Mouse (Mus musculus) gastrocnemius, postnatal 25 days (tissue): ENCODE measurements around the gene Morc2a. TPM values are rescaled to one million over a fixed set of nuclear protein-coding genes. Genes with fewer than 3 reads are reported as not detected.
"Not testable (repeated sequence)": the region's sequence is repeated elsewhere in the genome, so short reads cannot be mapped to it uniquely, and the experiment has no call there.

ENCODE experiments used
- DNase-seq: peaks from one replicate; pipeline ENCODE4 v3.0.0; 2022
- long read RNA-seq, 2 experiments: library from polyadenylated mRNA; stranded (forward); transcript quantifications; one replicate each; pipeline ENCODE4 v2.0.0; 2021
- total RNA-seq, 2 experiments: library from RNA; stranded (reverse); gene quantifications; 1 replicate in 1 of 2; 2 replicates in 1 of 2; pipeline ENCODE4 v1.2.3; 2021

Morc2a gene
- 10 to 100 TPM; 15.5 to 15.9 TPM for total RNA-seq
- long read RNA-seq, experiment 1, partial matches to known transcripts = 0 of 4 reads
- long read RNA-seq, experiment 1, other reads (novel, unspliced or antisense) = 4 of 4 reads
- long read RNA-seq, experiment 2, full-length matches to known transcripts = 2 of 14 reads
- long read RNA-seq, experiment 2, partial matches to known transcripts = 4 of 14 reads
- long read RNA-seq, experiment 2, other reads (novel, unspliced or antisense) = 8 of 14 reads

DNA sequence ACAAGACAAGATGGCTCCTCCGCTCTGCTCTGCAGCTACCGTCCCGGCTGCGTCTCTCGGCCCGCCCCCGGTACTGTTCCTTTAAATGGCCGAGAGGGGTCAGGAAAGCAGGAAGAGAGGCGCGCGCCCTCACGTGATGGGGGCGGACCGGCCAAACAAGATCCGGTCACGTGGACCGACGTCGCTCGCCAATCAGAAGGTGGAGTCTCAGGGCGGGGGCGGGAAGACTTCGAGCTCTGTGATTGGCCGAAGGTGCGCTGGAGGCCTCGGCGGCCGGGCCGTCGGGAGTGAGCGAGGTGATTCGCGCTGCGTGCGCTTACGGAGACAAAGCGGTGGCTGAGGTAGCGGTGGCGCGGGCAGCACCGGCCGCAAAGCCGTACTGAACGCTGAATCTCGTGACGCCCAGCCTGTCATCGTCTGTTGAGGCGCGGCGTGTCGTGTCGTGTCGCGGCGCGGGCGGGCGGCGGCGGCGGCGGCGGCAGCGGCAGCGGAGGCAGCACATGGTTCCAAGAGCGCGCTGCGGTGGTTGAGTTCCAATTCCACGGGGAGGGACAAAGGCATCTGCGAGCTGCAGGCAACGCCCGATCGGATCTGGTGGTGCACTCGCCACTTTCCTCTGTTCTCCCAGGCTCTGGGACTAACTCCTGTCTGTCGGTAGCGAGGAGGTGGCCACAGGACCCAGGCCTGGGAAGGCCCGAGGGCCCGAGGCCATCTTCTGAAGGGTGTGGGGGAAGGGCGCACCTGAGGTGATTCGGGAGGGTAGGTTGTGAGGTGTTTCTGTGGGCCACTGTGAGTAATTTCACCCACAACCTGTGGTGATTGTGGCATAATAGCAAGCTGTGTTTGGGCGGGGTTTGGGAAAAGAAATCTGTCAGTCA lies at the start of gene Morc2a:
TSS of gene Morc2a (plus strand) at position 228 of the 878 bp plus-strand sequence.
- DNase-seq = peak; percentile 97

DNA sequence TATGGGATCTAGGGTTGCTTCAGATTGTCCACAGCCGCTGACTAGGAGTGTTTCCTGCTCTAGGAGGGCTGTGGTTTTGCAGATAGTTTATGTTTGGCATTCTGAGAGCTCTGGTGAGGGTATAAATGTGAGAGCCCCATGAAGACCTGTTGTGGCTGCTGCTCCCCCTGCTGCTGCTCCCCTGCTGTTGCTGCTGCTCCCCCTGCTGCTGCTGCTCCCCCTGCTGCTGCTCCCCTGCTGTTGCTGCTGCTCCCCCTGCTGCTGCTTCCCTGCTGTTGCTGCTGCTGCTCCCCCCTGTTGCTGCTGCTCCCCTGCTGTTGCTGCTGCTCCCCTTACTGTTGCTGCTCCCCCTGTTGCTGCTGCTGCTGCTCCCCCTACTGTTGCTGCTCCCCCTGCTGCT lies 47.0 kb upstream of the Morc2a start:
- not testable (repeated sequence) for DNase-seq

DNA sequence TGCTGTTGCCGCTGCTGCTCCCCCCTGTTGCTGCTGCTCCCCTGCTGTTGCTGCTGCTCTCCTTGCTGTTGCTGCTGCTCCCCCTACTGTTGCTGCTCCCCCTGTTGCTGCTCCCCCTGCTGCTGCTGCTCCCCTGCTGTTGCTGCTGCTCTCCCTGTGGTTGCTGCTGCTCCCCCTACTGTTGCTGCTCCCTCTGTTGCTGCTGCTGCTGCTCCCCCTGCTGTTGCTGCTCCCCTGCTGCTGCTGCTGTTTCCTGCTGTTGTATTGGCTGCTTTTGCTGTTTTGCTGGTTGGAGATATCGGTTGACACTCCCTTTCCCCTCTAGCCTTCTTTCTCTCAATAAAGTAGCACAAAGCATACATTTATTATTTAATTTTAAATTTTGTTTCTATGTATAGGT lies 46.3 kb upstream of the Morc2a start:
- peak; percentile 13 for DNase-seq

DNA sequence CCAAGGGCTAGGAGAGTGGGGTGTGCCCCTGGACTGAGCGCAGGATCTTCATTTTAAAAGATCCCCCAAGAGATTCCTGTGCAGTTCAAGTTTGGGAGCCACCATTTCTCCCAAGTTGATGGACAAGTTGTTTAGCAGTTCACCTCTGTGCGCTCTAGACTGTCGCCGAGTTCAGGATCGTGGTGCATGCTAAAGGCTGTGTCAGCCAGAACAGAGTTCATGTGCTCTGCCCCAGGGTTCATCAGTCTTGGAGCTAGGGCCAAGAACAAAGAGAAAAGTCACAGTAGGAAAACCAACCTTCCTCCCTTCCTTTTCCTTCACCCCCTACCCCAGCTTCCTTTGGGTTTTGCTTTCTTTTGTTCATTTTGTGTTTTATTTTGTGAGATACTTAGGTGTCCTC lies 42.5 kb upstream of the Morc2a start:
- DNase-seq = no peak

DNA sequence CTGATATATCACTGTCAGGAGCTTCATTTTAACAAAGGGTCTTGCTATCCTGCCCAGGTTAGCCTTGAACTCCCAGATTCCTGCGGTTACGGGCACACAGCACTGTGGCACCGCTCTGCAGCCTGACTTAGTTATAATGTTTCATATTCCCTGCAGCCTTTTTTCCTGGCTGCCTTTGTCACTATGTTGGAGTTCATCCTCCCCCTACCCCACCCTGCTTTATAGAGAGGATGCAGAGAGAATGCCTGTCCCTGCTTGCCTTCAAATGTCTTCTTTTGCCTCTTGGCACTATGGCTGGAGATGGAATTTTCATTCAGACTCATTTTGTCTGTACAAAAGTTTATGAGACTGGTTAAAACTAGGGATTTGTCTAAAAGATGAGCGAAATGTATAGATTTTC lies 33.4 kb upstream of the Morc2a start:
- no peak for DNase-seq

DNA sequence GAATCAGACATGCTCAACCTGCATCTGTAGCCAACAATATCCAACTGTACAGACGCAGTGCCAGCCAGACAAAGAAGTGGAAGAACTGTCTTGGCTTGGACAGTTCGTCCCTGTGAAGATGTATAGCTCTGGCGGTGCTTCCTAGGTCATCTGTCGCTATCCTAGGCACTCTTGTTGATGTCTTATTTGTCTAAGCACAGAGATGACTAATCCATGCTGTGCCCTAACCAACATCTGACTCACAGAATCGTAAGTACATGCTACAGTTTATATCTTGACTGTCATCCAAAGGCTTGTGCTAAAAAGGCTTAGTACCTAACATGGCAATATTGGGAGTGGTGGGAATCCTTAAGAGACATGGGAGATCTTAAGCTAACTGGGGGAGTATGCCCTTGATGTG lies 26.2 kb upstream of the Morc2a start:
- no peak for DNase-seq

DNA sequence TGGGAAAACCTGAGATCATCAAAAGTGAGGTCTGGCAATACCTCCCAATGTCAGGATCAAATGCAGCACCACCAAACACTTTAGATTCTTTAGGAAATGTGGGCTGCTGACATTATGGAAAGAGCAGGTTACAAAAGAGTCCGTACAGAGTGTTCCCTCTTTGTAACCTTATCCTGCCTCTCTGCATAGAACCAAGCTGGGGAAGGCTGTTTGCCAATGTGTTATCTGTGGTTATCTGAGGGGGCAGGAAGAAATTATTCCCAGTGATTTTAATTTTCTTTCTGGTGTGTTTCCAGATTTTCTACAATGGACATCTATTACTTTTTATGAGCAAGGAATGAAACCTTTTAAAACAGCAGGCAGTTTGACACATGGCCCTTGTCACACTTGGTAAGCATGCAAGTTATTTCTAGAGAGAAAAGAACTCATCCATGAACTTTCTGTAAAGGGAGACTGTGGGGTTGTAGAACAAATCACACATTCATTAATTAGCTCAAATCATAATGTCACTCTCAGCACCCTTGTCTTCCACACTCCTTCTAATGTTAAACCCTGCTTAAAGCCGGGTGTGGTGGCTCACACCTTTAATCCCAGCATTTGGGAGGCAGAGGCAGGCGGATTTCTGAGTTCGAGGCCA lies 24.5 kb upstream of the Morc2a start:
- no peak for DNase-seq

DNA sequence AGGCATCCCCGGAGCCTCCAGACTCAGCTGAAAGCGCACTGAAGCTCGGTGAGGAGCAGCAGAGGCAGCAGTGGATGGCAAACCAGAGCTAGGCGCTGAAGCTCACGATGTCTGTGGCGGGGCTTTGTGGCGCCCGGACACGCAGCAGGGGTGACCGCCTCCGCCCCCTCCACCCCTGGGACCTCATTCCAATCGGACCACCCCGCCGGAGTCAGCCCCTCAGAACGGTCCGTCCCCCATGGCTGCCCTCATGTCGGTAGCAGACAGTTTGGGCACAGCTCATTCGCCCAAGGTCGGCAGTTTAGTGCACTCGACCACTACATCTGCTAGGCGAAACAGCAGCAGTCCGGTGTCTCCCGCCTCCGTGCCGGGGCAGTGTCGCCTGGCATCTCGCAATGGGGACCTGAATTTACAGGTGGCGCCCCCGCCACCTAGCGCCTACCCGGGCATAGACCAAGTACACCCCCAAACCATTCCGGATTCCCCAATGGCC lies 19.9 kb upstream of the Morc2a start:
- DNase-seq = no peak

DNA sequence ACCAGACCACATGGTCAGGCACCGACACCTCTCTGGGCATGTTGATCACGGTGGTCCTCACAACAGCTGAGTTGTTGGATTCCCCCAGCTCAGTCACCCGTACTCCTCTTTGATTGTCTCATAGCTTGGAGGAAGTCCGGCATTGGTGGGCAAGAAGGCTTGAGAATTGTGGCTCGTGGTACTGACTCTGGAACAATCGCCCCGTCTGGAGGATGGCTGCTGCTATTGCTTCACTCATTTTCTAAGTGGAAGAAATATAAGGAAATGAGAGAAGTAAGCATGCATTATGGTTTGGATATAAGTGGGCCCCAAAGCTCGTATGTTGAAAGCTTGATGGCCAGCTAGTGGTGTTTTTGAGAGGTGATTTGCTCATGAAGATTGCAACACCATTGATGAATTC lies 15.7 kb upstream of the Morc2a start:
- DNase-seq = not testable (repeated sequence)

DNA sequence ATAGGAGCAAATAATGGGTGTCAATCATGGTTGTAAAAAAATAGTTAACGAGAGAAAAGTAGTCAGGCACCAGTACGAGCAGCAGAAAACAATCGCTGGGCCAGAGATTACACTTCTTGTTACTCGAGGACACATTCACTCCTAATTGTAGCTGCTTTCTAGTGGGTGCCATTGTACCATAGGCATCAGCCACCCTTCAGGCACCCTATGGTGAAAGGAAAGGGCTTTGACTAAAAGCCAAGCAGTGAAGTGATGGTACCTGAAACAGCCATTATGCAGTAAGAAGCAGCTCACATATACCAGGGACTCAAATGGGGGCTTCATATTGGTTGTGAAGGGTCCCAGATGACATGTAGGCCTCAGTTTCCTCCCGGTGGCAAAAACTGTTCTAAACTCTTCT lies 1.3 kb upstream of the Morc2a start:
- DNase-seq = no peak

DNA sequence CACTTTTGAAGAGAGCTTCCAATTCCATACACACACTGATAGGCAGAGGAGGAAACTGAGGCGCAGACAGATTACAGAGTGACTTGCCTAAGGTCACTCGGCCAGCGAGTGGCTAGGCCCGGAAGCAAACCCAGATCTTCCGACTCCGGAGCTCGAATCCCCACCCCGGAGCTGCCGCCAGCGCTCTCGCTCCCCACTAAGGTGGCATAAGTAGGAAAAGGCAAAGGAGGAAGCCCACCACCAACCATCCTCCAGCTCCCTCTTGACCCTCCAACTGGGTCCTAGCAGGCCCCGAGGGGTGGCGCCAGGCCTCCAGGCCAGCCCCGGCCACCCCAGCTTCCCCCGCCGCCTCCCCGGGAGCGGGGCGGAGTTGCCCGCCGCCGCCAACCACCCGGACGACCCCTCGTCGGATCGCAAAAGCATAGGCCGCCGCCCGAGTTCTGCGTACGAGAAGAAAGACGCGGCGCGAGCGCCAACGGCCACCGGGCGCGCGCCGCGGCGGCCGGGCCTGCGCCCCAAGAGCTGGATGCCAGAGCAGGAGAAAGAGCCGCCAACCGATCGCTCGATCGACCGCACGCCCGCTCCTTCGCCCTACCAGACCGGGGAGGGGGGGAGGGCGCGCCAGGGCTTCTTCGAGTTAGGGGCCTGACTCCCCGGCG lies 557 bp upstream of the Morc2a start:
- no peak for DNase-seq

DNA sequence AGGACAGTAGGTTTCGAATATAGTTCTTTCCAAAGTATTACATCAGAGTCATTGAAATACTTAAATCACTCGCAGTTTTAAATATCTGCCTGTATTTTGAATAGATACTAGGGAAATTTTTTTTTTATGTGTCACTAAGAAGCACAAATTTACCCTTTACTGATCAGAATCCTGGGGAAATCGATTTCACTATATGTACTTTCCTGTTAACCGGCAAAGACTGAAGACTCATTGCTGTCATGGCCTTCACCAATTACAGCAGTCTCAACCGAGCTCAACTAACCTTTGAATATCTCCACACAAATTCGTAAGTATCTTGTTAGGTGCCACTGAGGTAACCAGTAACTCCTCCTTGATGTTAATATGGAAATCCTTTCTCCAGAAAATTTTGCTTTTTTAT lies 1.1 kb downstream of the Morc2a start:
- DNase-seq = no peak

DNA sequence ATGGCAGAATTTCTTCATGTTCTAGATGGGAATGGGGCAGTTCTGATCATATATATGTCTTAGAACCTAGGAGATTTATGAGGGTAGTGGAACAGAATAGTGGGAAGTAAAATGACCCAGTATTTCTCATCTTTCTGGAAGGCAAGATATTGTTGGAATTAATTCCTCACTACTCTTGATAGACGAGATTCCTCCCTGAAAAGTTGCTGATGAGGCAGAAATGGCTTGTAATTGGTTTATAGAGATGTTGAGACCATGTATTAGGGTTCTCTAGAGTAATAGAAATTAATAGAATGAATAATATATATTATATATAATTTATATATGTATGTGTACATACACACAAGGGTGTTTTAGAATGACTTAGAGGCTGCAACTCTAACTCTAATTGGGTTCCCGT lies 13.0 kb downstream of the Morc2a start:
- DNase-seq = no peak

DNA sequence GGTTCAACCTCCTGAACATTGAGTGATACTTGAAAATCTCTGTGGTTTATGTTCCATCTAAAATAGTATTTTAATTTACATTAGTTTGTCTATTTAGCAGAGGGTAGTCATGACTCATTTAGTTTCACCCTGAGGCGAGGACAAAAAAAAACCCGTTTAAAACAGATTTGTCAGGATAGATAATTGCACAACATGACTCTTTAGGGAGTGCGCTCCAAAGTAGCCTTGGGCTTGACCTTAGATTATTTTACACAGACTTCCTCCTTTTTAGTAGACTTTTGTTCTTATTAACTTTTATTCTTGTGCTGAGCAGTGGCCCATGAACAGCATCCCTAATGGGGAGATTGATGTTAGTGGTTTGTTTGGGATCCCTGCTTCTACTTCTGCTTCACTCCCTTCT lies 18.5 kb downstream of the Morc2a start:
- no peak for DNase-seq

DNA sequence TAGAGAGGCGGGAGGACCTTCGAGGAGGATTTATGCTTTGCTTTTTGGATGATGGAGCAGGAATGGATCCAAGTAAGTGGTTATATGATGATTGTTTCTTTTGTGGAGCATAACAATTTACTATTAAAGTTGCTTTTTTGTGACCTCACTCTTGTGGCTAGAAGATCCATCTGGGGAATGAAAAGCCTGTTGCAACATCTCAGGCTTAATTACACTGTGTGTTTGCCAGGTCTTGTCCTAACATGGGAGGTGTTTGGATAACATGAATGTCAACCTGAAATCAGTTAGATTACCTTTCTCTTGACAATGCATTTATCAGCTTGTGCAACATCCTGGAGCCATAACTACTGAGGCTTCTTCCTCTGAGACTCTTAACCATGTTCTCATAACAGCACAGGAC lies 19.8 kb downstream of the Morc2a start:
- no peak for DNase-seq

DNA sequence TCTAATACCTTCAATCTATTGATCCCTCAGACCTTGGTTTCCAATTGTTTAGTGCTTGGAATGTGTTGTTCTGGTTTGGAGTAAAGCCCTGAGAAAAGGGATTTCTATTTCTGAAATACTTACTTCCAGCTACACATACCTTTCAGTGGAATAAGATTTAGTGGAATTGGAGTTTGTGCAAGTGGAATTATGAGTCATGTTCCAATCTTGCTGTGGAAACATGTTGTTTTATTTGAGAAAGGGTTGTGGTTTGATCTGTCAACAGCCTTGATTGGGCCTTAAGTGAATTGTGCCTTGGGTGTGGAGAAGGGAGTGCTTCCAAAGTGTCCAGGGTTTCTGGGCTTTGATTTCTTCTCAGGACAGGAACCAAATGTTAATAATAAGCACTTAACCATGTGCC lies 20.9 kb downstream of the Morc2a start:
- DNase-seq = no peak

DNA sequence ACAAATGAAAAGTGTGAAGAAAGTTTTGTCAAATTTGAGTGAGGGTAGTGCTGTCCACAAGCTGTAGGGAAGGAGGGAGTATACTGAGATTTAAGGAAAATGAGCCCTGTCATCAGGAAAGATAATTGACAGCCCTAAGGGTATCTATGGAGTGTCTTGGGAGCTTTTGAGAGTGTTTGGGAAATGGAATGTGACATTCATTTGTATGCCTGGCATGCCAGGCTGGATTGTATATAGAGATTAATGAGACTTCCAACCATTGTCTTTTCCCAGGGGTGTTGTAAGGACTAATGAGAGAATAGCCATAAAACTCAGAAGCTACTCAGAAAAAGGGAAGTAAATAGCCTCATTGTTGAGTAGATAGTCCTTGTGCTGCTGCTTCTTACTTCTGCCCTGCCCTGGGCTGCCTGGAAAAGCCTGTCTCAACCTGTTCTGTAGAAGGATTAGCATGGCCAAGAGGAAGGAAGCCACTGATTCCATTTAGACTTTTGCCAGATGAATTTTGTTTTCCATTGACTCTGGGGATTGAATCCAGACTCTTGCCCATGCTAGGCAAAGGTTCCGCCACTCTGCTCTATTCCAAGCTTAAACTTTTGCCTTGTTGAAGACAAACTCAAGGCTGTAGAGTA lies 22.1 kb downstream of the Morc2a start:
- DNase-seq = no peak

DNA sequence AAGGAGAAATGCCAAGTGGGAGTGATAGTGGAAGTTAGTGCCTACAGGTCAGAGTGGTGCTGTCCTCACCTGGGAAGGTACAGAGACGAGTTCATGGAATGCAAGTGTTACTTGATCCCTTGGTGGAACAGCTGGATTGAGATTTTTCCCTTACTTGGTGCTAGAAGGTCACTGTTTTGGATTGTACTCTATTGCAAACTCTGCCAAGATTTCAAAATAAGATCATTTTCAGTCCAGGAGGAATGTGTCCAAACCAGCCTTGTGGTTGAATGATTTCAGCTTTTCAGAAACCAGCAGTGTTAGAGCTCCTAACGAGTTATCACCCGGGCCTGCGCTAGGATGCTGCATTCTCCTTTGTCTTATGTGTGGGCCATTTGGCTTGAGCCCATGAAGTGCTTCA lies 25.6 kb downstream of the Morc2a start:
- DNase-seq = no peak

DNA sequence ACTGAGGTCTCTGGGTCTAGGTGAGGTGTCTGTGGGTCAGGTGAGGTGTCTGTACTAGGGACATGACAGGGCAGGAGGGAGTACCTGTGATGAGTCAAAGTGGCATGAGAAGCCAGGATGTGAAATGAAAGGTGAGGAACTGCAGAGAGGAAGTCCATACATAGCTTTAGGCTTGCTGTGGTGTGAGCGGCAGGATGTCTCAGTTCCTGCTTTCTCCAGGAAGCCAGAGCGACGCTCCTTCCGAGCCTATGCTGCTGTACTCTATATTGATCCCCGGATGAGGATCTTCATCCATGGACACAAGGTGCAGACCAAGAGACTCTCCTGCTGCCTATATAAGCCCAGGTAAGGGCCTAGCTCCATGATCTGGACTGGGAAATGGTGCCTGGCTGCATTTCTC lies 27.4 kb downstream of the Morc2a start:
- DNase-seq = no peak

DNA sequence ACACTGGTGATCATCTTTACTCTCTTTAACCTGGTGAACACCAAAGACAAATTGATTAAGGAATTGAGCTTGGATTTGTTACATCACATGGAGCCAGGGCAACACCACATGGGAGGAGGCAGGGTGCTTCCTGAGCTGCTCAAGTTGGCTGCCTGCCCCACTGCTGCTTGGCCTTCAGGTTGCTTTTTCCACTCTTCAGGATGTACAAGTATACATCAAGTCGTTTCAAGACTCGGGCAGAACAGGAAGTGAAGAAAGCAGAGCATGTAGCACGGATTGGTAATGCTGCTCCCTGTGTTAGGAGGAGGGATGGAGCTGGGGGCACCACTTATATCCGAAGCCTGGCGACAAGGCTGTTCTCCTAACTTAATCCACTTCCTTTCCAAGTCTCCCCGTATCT lies 28.2 kb downstream of the Morc2a start:
- DNase-seq = no peak

DNA sequence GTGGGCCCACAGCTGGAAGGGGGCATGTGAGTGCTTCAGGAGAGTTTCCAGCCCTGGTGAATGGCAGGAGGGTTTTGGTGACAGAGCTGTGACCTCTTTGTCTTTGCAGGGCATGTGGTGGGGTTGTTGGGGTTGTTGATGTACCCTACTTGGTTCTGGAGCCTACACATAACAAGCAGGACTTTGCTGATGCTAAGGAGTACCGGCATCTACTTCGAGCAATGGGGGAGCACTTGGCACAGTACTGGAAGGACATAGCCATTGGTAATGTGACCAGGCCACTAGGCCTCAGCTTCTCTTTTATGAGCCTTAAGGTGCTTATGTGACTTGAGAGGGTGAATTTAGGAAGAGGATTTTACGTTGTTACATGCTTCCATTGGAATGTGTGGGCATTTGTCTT lies 30.8 kb downstream of the Morc2a start:
- DNase-seq = no peak

DNA sequence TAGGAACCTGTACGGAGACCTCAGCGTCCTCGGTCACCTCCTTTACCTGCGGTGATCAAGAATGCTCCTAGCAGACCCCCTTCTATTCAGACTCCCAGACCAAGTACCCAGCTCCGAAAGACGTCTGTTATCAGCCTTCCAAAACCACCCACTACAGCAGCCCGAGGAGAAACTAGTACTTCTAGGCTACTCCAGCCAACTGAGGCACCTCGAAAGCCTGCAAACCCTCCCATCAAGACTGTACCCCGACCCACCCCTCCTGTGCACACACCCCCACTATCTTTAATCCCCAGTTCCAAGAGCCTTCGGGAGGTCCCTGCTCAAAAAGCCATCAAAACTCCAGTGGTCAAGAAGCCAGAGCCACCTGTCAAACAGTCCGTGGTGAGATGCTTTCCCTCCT lies 34.7 kb downstream of the Morc2a start:
- no peak for DNase-seq
